Mouse (Mus musculus) forebrain, embryonic 11.5 days (tissue): ENCODE measurements at regions not wholly inside any gene's neighbourhood (a gene's known extent, or its start where the extent isn't known, plus 50 kb on each side); places are given as distances from the start of the nearest gene placed in this dataset. TPM values are rescaled to one million over a fixed set of nuclear protein-coding genes. Genes with fewer than 3 reads are reported as not detected.

Source experiments
- ATAC-seq: fragments of 200-750 bp; cut with Nextera tagmentation; replicated peaks from 2 replicates; pipeline ENCODE4 v1.8.0; 2017; ENCODE audit warnings: moderate TSS enrichment; ENCODE audit not compliant: low FRiP score
- DNase-seq: peaks from one replicate; pipeline ENCODE4 v3.0.0-alpha.2; 2017; ENCODE audit warnings: low spot score
- H3K27ac ChIP-seq: fragments of 300-500 bp; sonication (generic); 2 replicates; pipeline ENCODE4 v1.5.1; 2014; ENCODE audit warnings: low read depth, low read length
- H3K27me3 ChIP-seq: fragments of 300-500 bp; sonication (generic); 2 replicates; pipeline ENCODE4 v1.6.1; 2014; ENCODE audit warnings: mild to moderate bottlenecking, low read length, mixed read lengths; ENCODE audit not compliant: control insufficient read depth, insufficient read depth
- H3K36me3 ChIP-seq: fragments of 300-500 bp; sonication (generic); 2 replicates; pipeline ENCODE4 v1.6.1; 2014; ENCODE audit warnings: mild to moderate bottlenecking, low read length, moderate library complexity, mixed read lengths; ENCODE audit not compliant: control insufficient read depth, insufficient read depth
- H3K4me1 ChIP-seq: fragments of 300-500 bp; sonication (generic); replicated peaks from 2 replicates; pipeline ENCODE4 v1.6.1; 2014; ENCODE audit warnings: low read length, mixed read lengths; ENCODE audit not compliant: control insufficient read depth, insufficient read depth
- H3K4me2 ChIP-seq: fragments of 300-500 bp; sonication (generic); 2 replicates; pipeline ENCODE4 v1.6.1; 2014; ENCODE audit warnings: low read depth, mild to moderate bottlenecking, low read length, moderate library complexity, mixed read lengths; ENCODE audit not compliant: severe bottlenecking
- H3K4me3 ChIP-seq: fragments of 300-500 bp; sonication (generic); 2 replicates; pipeline ENCODE4 v1.5.1; 2014; ENCODE audit warnings: low read depth, low read length
- H3K9ac ChIP-seq: fragments of 300-500 bp; sonication (generic); 2 replicates; pipeline ENCODE4 v1.6.1; 2014; ENCODE audit warnings: low read length
- H3K9me3 ChIP-seq: fragments of 300-500 bp; sonication (generic); 2 replicates; pipeline ENCODE4 v1.6.1; 2016; ENCODE audit warnings: low read length, mixed read lengths; ENCODE audit not compliant: control insufficient read depth
- WGBS: fragments of 180-500 bp; shearing (Covaris S2); extraction: QIAGEN DNeasy Blood & Tissue Kit; methylation state at CpG from one replicate; pipeline ENCODE4 v1.1.7; 2014; 5-methylcytosine and 5-hydroxymethylcytosine counted together
- microRNA counts: library from miRNA; unstranded; fragments of <30 nt; microRNA quantifications from one replicate; lab custom pipeline; 2015
- microRNA-seq: library from miRNA; unstranded; fragments of <30 nt; microRNA quantifications from one replicate; pipeline ENCODE4, GENCODE M21; 2016; ENCODE audit not compliant: insufficient number of aligned reads

DNA sequence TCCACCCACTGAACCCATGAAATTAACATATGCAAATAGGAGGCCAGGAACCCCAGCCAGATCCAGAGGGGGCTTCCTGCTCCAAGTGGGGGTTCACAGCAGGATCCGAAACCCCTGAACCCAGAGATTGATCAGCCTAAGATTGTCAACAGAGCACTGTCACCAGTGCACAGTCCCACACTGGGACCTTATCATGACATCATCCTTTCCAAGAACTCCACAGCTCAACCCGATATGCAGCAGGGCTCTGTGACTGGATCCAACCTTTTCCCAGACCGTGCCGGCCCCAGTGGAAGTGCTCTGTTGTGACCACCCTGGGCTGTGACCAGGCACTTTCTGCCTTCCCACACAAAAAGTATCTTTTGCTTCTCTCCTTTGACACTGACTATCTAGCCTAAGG lies 57.7 kb upstream of the Dio3 start:
- Histone ChIP-seq H3K9me3 (no peaks in the 10 kb centered on the region), H3K27ac (no peak overlapping the region), H3K4me3 (no peak overlapping the region), H3K4me2 (no peak overlapping the region), H3K27me3 (no peaks in the 10 kb centered on the region), H3K9ac (no peak overlapping the region), H3K4me1 (no peaks in the 10 kb centered on the region), H3K36me3 (no peaks in the 10 kb centered on the region)
- ATAC-seq, result no peak
- no peak for DNase-seq
- WGBS, result 49% methylated on average over 4 of the region's 4 CpGs

- DNase-seq, result no peak
- Histone ChIP-seq H3K36me3 (no peaks in the 10 kb centered on the region), H3K9ac (no peak overlapping the region), H3K4me1 (no peaks in the 10 kb centered on the region), H3K4me2 (no peak overlapping the region), H3K27me3 (no peaks in the 10 kb centered on the region), H3K9me3 (no peaks in the 10 kb centered on the region), H3K27ac (no peak overlapping the region), H3K4me3 (no peak overlapping the region)
- WGBS, result 42% methylated on average over 3 of the region's 3 CpGs
- no peak for ATAC-seq
Observed at GRCm38 (mm10) chr12:110221679-110222078, 57.2 kb upstream of the Dio3 start.

DNA sequence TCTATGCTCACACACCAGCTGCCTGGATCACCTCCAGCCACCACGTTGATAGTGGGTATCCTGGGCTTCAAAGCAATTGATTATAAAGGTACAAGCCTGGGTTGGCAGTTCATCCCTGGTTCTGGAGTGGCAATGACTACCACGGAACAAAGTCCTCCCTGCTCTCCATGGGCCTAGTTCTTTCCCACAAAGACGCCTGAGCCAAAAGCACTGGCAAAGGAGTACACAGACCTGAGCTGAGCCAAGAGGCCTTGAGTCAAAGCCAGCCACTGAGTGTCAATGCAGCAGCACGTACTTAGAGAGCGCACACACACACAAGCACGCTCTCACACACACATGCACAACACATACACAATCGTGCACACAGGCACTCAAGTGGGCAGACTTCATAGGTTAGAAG lies 54.6 kb upstream of the Dio3 start:
- Histone ChIP-seq H3K27ac (no peak overlapping the region), H3K4me1 (no peaks in the 10 kb centered on the region), H3K9me3 (no peaks in the 10 kb centered on the region), H3K9ac (no peak overlapping the region), H3K36me3 (no peaks in the 10 kb centered on the region), H3K4me3 (no peak overlapping the region), H3K4me2 (no peak overlapping the region), H3K27me3 (no peaks in the 10 kb centered on the region)
- no peak for ATAC-seq
- WGBS, result 90% methylated on average over 7 of the region's 7 CpGs
- DNase-seq, result no peak

- H3K27me3 ChIP-seq, result no peaks in the 10 kb centered on the region
- no peaks in the 10 kb centered on the region for H3K4me1 ChIP-seq
- H3K36me3 ChIP-seq, result no peaks in the 10 kb centered on the region
- H3K4me3 ChIP-seq, result no peak overlapping the region
- no peaks in the 10 kb centered on the region for H3K9me3 ChIP-seq
- 87% methylated on average over 12 of the region's 12 CpGs for WGBS
- H3K9ac ChIP-seq, result no peak overlapping the region
- ATAC-seq (no peak), DNase-seq (no peak)
- H3K4me2 ChIP-seq, result no peak overlapping the region
- no peak overlapping the region for H3K27ac ChIP-seq
Observed at GRCm38 (mm10) chr12:110228011-110228411, 50.9 kb upstream of the Dio3 start.

MicroRNAs encoded in the stretch of these regions (microRNA counts, 519-probe panel; counts per million panel counts)
- 4,502 counts per million, percentile 39 among the panel's probes with 10 or more counts for microRNA mmu-miR-1193 (lab: Ali Mortazavi, UCI)
- 2,797 counts per million, percentile 7 among the panel's probes with 10 or more counts for microRNA mmu-miR-1197 (lab: Ali Mortazavi, UCI)
- 4,991 counts per million, percentile 54 among the panel's probes with 10 or more counts for microRNA mmu-miR-134 (lab: Ali Mortazavi, UCI)
- 5,293 counts per million, percentile 65 among the panel's probes with 10 or more counts for microRNA mmu-miR-154 (lab: Ali Mortazavi, UCI)
- microRNA mmu-miR-299 (lab: Ali Mortazavi, UCI), result 31.2 counts per million
- microRNA mmu-miR-300 (lab: Ali Mortazavi, UCI), result 5,605 counts per million, percentile 72 among the panel's probes with 10 or more counts
- microRNA mmu-miR-3072 (lab: Ali Mortazavi, UCI), result 31.2 counts per million
- 5,864 counts per million, percentile 78 among the panel's probes with 10 or more counts for microRNA mmu-miR-323-3p (lab: Ali Mortazavi, UCI)
- microRNA mmu-miR-323-5p (lab: Ali Mortazavi, UCI), result 31.2 counts per million
- microRNA mmu-miR-329 (lab: Ali Mortazavi, UCI), result 6,010 counts per million, percentile 80 among the panel's probes with 10 or more counts
- microRNA mmu-miR-369-3p (lab: Ali Mortazavi, UCI), result 6,145 counts per million, percentile 83 among the panel's probes with 10 or more counts
- 4,159 counts per million, percentile 32 among the panel's probes with 10 or more counts for microRNA mmu-miR-369-5p (lab: Ali Mortazavi, UCI)
- microRNA mmu-miR-376a (lab: Ali Mortazavi, UCI), result 5,906 counts per million, percentile 79 among the panel's probes with 10 or more counts
- microRNA mmu-miR-376b (lab: Ali Mortazavi, UCI), result 6,499 counts per million, percentile 88 among the panel's probes with 10 or more counts
- 6,104 counts per million, percentile 82 among the panel's probes with 10 or more counts for microRNA mmu-miR-376c (lab: Ali Mortazavi, UCI)
- 6,093 counts per million, percentile 81 among the panel's probes with 10 or more counts for microRNA mmu-miR-377 (lab: Ali Mortazavi, UCI)
- 3,941 counts per million, percentile 28 among the panel's probes with 10 or more counts for microRNA mmu-miR-379 (lab: Ali Mortazavi, UCI)
- microRNA mmu-miR-380-3p (lab: Ali Mortazavi, UCI), result 31.2 counts per million
- 31.2 counts per million for microRNA mmu-miR-380-5p (lab: Ali Mortazavi, UCI)
- 4,690 counts per million, percentile 45 among the panel's probes with 10 or more counts for microRNA mmu-miR-381 (lab: Ali Mortazavi, UCI)
- microRNA mmu-miR-382 (lab: Ali Mortazavi, UCI), result 5,968 counts per million, percentile 80 among the panel's probes with 10 or more counts
- microRNA mmu-miR-409-3p (lab: Ali Mortazavi, UCI), result 4,346 counts per million, percentile 35 among the panel's probes with 10 or more counts
- 3,774 counts per million, percentile 24 among the panel's probes with 10 or more counts for microRNA mmu-miR-409-5p (lab: Ali Mortazavi, UCI)
- 6,270 counts per million, percentile 84 among the panel's probes with 10 or more counts for microRNA mmu-miR-410 (lab: Ali Mortazavi, UCI)
- 4,669 counts per million, percentile 44 among the panel's probes with 10 or more counts for microRNA mmu-miR-411 (lab: Ali Mortazavi, UCI)
- 31.2 counts per million for microRNA mmu-miR-412 (lab: Ali Mortazavi, UCI)
- 31.2 counts per million for microRNA mmu-miR-453 (lab: Ali Mortazavi, UCI)
- 31.2 counts per million for microRNA mmu-miR-485 (lab: Ali Mortazavi, UCI)
- microRNA mmu-miR-487b (lab: Ali Mortazavi, UCI), result 5,313 counts per million, percentile 66 among the panel's probes with 10 or more counts
- 31.2 counts per million for microRNA mmu-miR-494 (lab: Ali Mortazavi, UCI)
- 6,353 counts per million, percentile 85 among the panel's probes with 10 or more counts for microRNA mmu-miR-495 (lab: Ali Mortazavi, UCI)
- 2,277 counts per million, percentile 3 among the panel's probes with 10 or more counts for microRNA mmu-miR-496 (lab: Ali Mortazavi, UCI)
- 3,411 counts per million, percentile 17 among the panel's probes with 10 or more counts for microRNA mmu-miR-539 (lab: Ali Mortazavi, UCI)
- microRNA mmu-miR-541 (lab: Ali Mortazavi, UCI), result 5,501 counts per million, percentile 69 among the panel's probes with 10 or more counts
- microRNA mmu-miR-543 (lab: Ali Mortazavi, UCI), result 6,031 counts per million, percentile 81 among the panel's probes with 10 or more counts
- microRNA mmu-miR-544 (lab: Ali Mortazavi, UCI), result 31.2 counts per million
- 31.2 counts per million for microRNA mmu-miR-654-3p (lab: Ali Mortazavi, UCI)
- 31.2 counts per million for microRNA mmu-miR-654-5p (lab: Ali Mortazavi, UCI)
- microRNA mmu-miR-666-3p (lab: Ali Mortazavi, UCI), result 31.2 counts per million
- microRNA mmu-miR-666-5p (lab: Ali Mortazavi, UCI), result 31.2 counts per million
- microRNA mmu-miR-667 (lab: Ali Mortazavi, UCI), result 4,492 counts per million, percentile 39 among the panel's probes with 10 or more counts
- 31.2 counts per million for microRNA mmu-miR-668 (lab: Ali Mortazavi, UCI)
- 31.2 counts per million for microRNA mmu-miR-679 (lab: Ali Mortazavi, UCI)
- 31.2 counts per million for microRNA mmu-miR-758 (lab: Ali Mortazavi, UCI)
- 31.2 counts per million for microRNA mmu-miR-882 (lab: Ali Mortazavi, UCI)

Small RNAs in the stretch of these regions (microRNA-seq; reads per million reads assigned to microRNA genes)
- gene Gm24321 (not detected), gene Gm25252 (not detected), gene Gm25750 (not detected), gene Gm27379 (2.5 reads per million), gene Gm44322 (not detected), gene Mir1193 (2,930 reads per million, percentile 80 among the genes with 10 or more reads in this experiment), gene Mir1197 (13.5 reads per million, percentile 8 among the genes with 10 or more reads in this experiment), gene Mir134 (2,158 reads per million, percentile 77 among the genes with 10 or more reads in this experiment), gene Mir154 (3,059 reads per million, percentile 81 among the genes with 10 or more reads in this experiment), gene Mir299a (not detected), gene Mir299b (not detected), gene Mir300 (1,711 reads per million, percentile 73 among the genes with 10 or more reads in this experiment), gene Mir3072 (250 reads per million, percentile 48 among the genes with 10 or more reads in this experiment), gene Mir323 (2,661 reads per million, percentile 79 among the genes with 10 or more reads in this experiment), gene Mir329 (429 reads per million, percentile 57 among the genes with 10 or more reads in this experiment), gene Mir369 (6,334 reads per million, percentile 87 among the genes with 10 or more reads in this experiment), gene Mir376a (not detected), gene Mir376b (943 reads per million, percentile 66 among the genes with 10 or more reads in this experiment), gene Mir376c (1,978 reads per million, percentile 75 among the genes with 10 or more reads in this experiment), gene Mir377 (280 reads per million, percentile 49 among the genes with 10 or more reads in this experiment), gene Mir379 (7,286 reads per million, percentile 89 among the genes with 10 or more reads in this experiment), gene Mir380 (not detected), gene Mir381 (4,360 reads per million, percentile 84 among the genes with 10 or more reads in this experiment), gene Mir382 (7,696 reads per million, percentile 89 among the genes with 10 or more reads in this experiment), gene Mir409 (not detected), gene Mir410 (335 reads per million, percentile 54 among the genes with 10 or more reads in this experiment), gene Mir411 (12,740 reads per million, percentile 95 among the genes with 10 or more reads in this experiment), gene Mir412 (259 reads per million, percentile 49 among the genes with 10 or more reads in this experiment), gene Mir453 (not detected), gene Mir485 (325 reads per million, percentile 53 among the genes with 10 or more reads in this experiment), gene Mir487b (12,967 reads per million, percentile 95 among the genes with 10 or more reads in this experiment), gene Mir494 (1,735 reads per million, percentile 74 among the genes with 10 or more reads in this experiment), gene Mir495 (239 reads per million, percentile 46 among the genes with 10 or more reads in this experiment), gene Mir496a (272 reads per million, percentile 49 among the genes with 10 or more reads in this experiment), gene Mir539 (not detected), gene Mir541 (9,464 reads per million, percentile 91 among the genes with 10 or more reads in this experiment), gene Mir543 (1,003 reads per million, percentile 67 among the genes with 10 or more reads in this experiment), gene Mir544 (5.0 reads per million), gene Mir654 (not detected), gene Mir666 (210 reads per million, percentile 44 among the genes with 10 or more reads in this experiment), gene Mir667 (319 reads per million, percentile 53 among the genes with 10 or more reads in this experiment), gene Mir668 (116 reads per million, percentile 35 among the genes with 10 or more reads in this experiment), gene Mir679 (543 reads per million, percentile 60 among the genes with 10 or more reads in this experiment), gene Mir758 (305 reads per million, percentile 51 among the genes with 10 or more reads in this experiment), gene Mir882 (not detected)
